Mouse (Mus musculus) forebrain, embryonic 14.5 days (tissue): Measurements from ENCODE around the gene Me3. TPM values are rescaled to one million over a fixed set of nuclear protein-coding genes. Genes with fewer than 3 reads are reported as not detected.

Source experiments
- ATAC-seq: fragments of 200-750 bp; cut with Nextera tagmentation; 2 replicates; pipeline ENCODE4 v1.8.0; 2017; ENCODE audit warnings: mild to moderate bottlenecking, moderate library complexity
- DNase-seq: peaks from one replicate; pipeline ENCODE4 v3.0.0-alpha.2; 2015; ENCODE audit warnings: low spot score
- H3K27ac ChIP-seq: fragments of 300-500 bp; sonication (generic); 2 replicates; pipeline ENCODE4 v1.5.1; 2014; ENCODE audit warnings: low read depth, mild to moderate bottlenecking, control low read depth, low read length, moderate library complexity
- H3K27me3 ChIP-seq: fragments of 300-500 bp; sonication (generic); replicated peaks from 2 replicates; pipeline ENCODE4 v1.6.1; 2014; ENCODE audit warnings: low read length, control low read depth, mixed read lengths; ENCODE audit not compliant: control insufficient read depth, insufficient read depth
- H3K36me3 ChIP-seq: fragments of 300-500 bp; sonication (generic); 2 replicates; pipeline ENCODE4 v1.6.1; 2014; ENCODE audit warnings: low read length, control low read depth; ENCODE audit not compliant: control insufficient read depth, insufficient read depth
- H3K4me1 ChIP-seq: fragments of 300-500 bp; sonication (generic); 2 replicates; pipeline ENCODE4 v1.6.1; 2014; ENCODE audit warnings: antibody characterized with exemption, low read length, control low read depth; ENCODE audit not compliant: control insufficient read depth, insufficient read depth
- H3K4me2 ChIP-seq: fragments of 300-500 bp; sonication (generic); 2 replicates; pipeline ENCODE4 v1.6.1; 2014; ENCODE audit warnings: mild to moderate bottlenecking, control low read depth, low read length
- H3K4me3 ChIP-seq: fragments of 300-500 bp; sonication (generic); 2 replicates; pipeline ENCODE4 v1.5.1; 2014; ENCODE audit warnings: low read depth, low read length, control low read depth
- H3K9ac ChIP-seq: fragments of 300-500 bp; sonication (generic); 2 replicates; pipeline ENCODE4 v1.6.1; 2014; ENCODE audit warnings: mild to moderate bottlenecking, low read length, control low read depth, moderate library complexity
- H3K9me3 ChIP-seq: fragments of 300-500 bp; sonication (generic); replicated peaks from 2 replicates; pipeline ENCODE4 v1.6.1; 2016; ENCODE audit warnings: low read length, control low read depth, mixed read lengths; ENCODE audit not compliant: control insufficient read depth
- WGBS: fragments of 180-500 bp; shearing (Covaris S2); extraction: QIAGEN DNeasy Blood & Tissue Kit; methylation state at CpG from one replicate; pipeline ENCODE4 v1.1.7; 2014; 5-methylcytosine and 5-hydroxymethylcytosine counted together
- polyA plus RNA-seq: library from polyadenylated mRNA; unstranded; fragments of >200 nt; fragmentation: Nextera tagmentation; extraction: Ambion mirVana; gene quantifications from 2 replicates; pipeline ENCODE4 v1.2.1, GENCODE M21; 2014

Me3 gene
- polyA plus RNA-seq, 1 experiment from 2014 or later: 3.2 TPM

DNA sequence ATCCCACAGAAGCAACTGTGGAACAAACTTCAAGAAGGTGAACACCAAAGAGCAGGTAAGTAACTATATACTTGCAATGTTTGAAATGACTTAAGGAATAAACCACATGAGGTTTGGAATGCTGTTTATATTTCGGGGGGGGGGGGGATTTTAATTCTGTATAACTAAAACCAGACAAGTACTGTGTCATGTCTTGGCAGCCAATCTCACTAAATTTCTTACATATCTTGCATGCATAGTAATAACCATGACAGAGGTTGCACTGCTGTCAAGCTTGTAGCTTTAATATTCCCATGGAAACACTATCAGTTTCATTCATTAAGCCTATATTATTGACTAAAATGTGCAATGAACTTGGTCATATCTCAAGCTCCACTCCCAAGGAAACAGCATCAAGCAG lies 223.0 kb downstream of the Me3 start:
- Histone ChIP-seq H3K36me3 (no peaks in the 10 kb centered on the region), H3K27ac (no peak overlapping the region)
- 89% methylated on average over 1 of the region's 1 CpGs for WGBS

DNA sequence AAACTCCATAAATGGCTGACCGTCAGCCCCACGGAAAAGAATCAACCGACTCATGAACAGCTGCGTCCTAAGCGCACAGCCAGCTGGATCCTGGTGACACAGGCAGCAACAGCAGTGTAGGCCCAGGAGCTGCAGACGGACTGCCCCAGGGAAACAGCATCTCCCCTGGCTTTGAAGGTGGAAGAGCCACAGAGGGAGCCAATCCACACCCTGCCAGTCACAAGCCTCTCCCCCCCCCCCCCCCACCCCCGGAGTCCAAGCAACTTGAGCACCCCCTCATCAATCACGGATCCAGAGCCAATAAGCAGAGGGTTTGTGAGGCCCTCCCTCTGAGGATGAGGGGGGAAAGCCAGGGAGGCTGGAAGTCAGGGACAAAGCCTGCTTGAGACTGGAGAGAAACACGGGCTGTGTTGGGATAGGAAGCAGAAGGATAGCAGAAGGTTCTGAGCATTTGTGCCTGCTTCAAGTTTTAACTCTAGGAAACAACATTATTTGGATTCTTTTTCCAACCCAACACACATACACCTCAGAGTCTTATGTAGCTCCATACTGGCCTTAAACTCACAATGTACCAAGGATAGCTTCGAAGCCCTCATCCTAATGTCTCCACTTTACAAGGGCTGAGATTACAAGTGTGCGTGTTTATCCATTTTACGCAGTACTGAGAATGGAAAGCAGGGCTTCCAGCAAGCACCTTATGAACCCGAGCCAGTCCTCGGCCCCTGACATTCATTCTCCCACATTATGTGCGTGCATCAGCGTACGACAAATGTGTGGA lies 224.4 kb downstream of the Me3 start:
- Histone ChIP-seq H3K4me1 (0 out of 2 replicates have a peak, but pooled peaks cover 2% of the 10 kb centered on the region), H3K9ac (no peak overlapping the region), H3K4me3 (no peak overlapping the region), H3K9me3 (no peaks in the 10 kb centered on the region), H3K36me3 (no peaks in the 10 kb centered on the region), H3K27me3 (no peaks in the 10 kb centered on the region), H3K27ac (no peak overlapping the region), H3K4me2 (no peak overlapping the region)
- ATAC-seq: peak; percentile 71; the same call in 1 of the 2 replicates
- 53% methylated on average over 17 of the region's 17 CpGs for WGBS
- DNase-seq: peak; percentile 34

More for the DNA sequence above, 223.0 kb downstream of the Me3 start:
- no peaks in the 10 kb centered on the region for H3K27me3 ChIP-seq
- H3K9ac ChIP-seq: no peak overlapping the region
- H3K4me2 ChIP-seq: no peak overlapping the region
- no peaks in the 10 kb centered on the region for H3K9me3 ChIP-seq
- H3K4me1 ChIP-seq: 0 out of 2 replicates have a peak, but pooled peaks cover 2% of the 10 kb centered on the region
- H3K4me3 ChIP-seq: no peak overlapping the region
- DNase-seq (no peak), ATAC-seq (no peak)

DNA sequence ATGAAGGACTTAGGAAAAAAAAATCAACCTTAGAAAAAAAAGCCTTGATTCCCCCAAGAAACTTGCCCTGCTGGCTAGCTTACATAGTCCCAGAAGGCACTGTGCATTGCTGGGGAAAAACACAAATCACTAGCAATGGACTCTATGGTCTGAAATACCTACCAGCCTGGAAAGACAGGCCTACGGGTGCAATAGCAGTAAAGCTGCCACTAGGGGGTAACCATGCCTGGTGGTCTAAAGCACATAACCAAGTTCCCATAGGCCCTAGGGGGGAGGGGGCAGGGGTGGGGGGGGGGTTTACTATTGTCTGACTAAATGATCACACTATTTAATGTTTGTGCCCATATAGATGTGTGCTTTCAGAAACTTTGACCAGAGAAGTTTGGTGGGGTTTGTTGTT lies 232.6 kb downstream of the Me3 start:
- no peaks in the 10 kb centered on the region for H3K4me1 ChIP-seq
- no peak overlapping the region for H3K4me3 ChIP-seq
- H3K27me3 ChIP-seq: no peaks in the 10 kb centered on the region
- no peaks in the 10 kb centered on the region for H3K9me3 ChIP-seq
- no peak overlapping the region for H3K27ac ChIP-seq
- 80% methylated on average over 1 of the region's 1 CpGs for WGBS
- ATAC-seq: no peak
- H3K9ac ChIP-seq: no peak overlapping the region
- no peak overlapping the region for H3K4me2 ChIP-seq
- H3K36me3 ChIP-seq: no peaks in the 10 kb centered on the region
- DNase-seq: no peak

DNA sequence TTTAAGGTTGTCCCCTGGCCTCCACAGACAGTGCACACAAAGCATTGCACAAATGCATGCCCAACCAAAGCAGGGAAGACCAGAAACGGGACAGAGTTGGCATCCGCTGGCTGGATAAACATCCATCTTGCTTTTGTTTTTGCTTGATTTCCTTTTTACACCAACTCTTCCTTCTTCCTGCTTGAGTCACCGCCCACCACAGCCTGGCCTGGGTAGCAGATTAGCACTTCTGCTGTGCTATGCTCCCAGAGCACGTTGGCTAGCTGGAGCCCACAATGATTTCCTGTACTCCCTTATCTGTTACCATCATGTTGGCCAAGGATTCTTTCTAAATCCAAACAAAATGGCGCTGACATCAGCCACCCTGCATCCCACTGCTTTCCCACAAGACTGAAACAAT lies 235.0 kb downstream of the Me3 start:
- no peak overlapping the region for H3K27ac ChIP-seq

DNA sequence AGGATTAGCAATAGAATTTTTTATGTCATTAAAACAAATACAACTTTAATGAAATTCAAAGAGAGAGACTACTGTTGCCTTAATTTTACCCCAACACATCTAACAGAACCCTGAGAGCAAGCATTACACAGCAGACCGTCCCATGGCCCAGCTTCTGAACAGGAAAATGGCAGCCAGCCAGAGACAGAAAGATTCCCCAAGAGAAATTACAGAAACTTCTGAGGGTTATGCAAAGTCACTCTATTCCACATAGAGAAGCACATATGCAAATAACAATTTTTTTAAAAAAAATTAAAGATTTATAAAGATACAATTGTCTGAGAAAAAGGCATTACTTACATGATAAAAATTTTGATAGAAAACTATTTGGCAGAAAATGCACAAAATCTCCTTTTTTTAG lies 247.5 kb downstream of the Me3 start:
- Histone ChIP-seq H3K9me3 (no peaks in the 10 kb centered on the region), H3K4me3 (no peak overlapping the region), H3K4me1 (no peaks in the 10 kb centered on the region), H3K27ac (no peak overlapping the region), H3K4me2 (no peak overlapping the region), H3K27me3 (no peaks in the 10 kb centered on the region), H3K36me3 (no peaks in the 10 kb centered on the region), H3K9ac (no peak overlapping the region)
- ATAC-seq (no peak), DNase-seq (no peak)
- 66% methylated on average over 1 of the region's 1 CpGs for WGBS

More for the DNA sequence above, 235.0 kb downstream of the Me3 start:
- H3K36me3 ChIP-seq: no peaks in the 10 kb centered on the region
- no peak overlapping the region for H3K9ac ChIP-seq
- H3K4me3 ChIP-seq: no peak overlapping the region
- no peaks in the 10 kb centered on the region for H3K4me1 ChIP-seq
- no peak overlapping the region for H3K4me2 ChIP-seq
- no peaks in the 10 kb centered on the region for H3K27me3 ChIP-seq
- DNase-seq (no peak), ATAC-seq (no peak)
- WGBS: 88% methylated on average over 5 of the region's 5 CpGs
- H3K9me3 ChIP-seq: no peaks in the 10 kb centered on the region

DNA sequence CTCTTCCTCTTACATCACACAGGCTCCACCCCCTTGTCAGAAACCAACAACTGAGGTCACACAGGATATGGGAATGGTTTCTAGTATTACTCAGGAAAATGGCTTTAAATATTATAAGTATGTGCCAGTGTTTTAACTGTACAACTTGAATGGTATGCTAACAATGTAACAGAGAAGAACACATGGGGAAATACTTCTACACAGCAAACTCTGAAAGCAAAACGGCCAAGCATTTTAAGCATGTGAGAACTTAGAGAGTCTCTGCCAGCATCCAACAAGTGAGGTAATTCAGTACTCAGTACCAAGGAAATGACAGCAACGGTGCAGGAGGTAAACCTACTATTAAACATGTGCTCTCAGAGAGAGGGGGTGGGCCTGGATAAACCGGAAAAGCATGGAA lies 252.4 kb downstream of the Me3 start:
- Histone ChIP-seq H3K36me3 (no peaks in the 10 kb centered on the region), H3K9ac (no peak overlapping the region), H3K4me3 (no peak overlapping the region), H3K9me3 (no peaks in the 10 kb centered on the region), H3K4me2 (no peak overlapping the region), H3K27me3 (no peaks in the 10 kb centered on the region), H3K4me1 (no peaks in the 10 kb centered on the region), H3K27ac (no peak overlapping the region)
- ATAC-seq: no peak
- 71% methylated on average over 3 of the region's 3 CpGs for WGBS
- DNase-seq: no peak

DNA sequence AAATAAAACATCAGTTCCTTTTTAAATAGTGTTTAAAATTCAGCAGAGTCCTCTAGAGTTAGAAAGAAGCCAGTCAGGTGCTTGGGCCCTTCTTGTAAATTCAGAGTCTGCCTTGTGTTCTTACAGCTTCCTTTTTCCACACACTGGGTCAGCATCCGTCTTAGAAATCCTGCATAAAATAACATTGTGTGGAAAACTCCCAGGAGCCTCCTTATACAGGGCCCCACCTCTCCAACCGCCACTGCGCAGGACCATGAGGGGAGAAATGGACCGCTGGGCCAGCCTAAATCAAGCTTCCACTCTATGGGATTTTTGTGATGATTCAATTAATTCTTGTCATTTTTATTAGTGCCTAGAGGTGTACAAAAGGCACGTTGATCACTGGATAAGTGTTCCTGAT lies 259.2 kb downstream of the Me3 start:
- Histone ChIP-seq H3K27me3 (no peaks in the 10 kb centered on the region), H3K36me3 (no peaks in the 10 kb centered on the region), H3K9me3 (no peaks in the 10 kb centered on the region), H3K4me1 (no peaks in the 10 kb centered on the region), H3K4me3 (no peak overlapping the region), H3K9ac (no peak overlapping the region), H3K4me2 (no peak overlapping the region), H3K27ac (no peak overlapping the region)
- 88% methylated on average over 5 of the region's 5 CpGs for WGBS
- no peak for DNase-seq
- no peak for ATAC-seq

DNA sequence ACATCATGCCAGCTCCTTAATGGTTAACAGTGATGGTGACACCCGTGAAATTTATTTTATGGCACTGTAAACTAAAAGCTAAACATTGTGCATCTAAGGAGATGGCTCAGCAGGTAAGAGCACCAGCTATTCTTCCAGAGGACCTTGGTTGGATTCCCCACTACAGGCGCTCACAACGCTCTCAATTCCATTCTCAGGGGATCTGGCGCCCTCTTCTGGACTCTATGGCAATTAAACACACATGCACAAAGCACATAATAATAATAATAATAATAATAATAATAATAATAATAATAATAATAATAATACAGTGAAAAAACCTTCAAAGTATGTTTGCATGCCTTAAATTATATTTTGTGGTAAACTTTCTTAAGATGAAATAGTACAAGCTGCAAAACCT lies 259.7 kb downstream of the Me3 start:
- no peak overlapping the region for H3K27ac ChIP-seq
- no peaks in the 10 kb centered on the region for H3K36me3 ChIP-seq
- no peaks in the 10 kb centered on the region for H3K9me3 ChIP-seq
- DNase-seq (peak; percentile 13), ATAC-seq (no peak)
- 33% methylated on average over 4 of the region's 4 CpGs for WGBS
- H3K4me1 ChIP-seq: no peaks in the 10 kb centered on the region
- H3K27me3 ChIP-seq: no peaks in the 10 kb centered on the region
- no peak overlapping the region for H3K4me3 ChIP-seq
- H3K4me2 ChIP-seq: no peak overlapping the region
- H3K9ac ChIP-seq: no peak overlapping the region

DNA sequence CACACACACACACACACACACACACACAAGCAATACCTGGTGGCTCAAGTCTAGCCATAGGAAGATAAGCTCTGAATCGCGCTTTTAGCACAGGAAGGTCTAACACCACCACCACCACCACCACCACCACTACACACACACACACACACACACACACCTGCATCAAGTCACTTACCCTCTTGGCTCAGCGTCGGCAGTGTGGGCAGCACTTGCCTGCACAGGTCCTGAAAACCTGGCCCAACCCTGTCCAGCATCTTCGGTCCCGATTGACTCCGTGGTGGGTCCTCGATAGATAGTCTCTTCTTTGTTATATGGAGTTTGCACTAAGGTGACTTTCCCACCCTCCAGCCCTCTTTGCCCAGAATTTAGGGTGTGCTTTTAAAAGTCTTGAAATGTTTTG lies 270.8 kb downstream of the Me3 start:
- peak overlapping the region; percentile 16; the same call in 1 of the 2 replicates for H3K4me2 ChIP-seq
- no peaks in the 10 kb centered on the region for H3K36me3 ChIP-seq
- H3K9ac ChIP-seq: no peak overlapping the region
- DNase-seq (no peak), ATAC-seq (no peak)
- WGBS: 76% methylated on average over 8 of the region's 8 CpGs
- H3K9me3 ChIP-seq: no peaks in the 10 kb centered on the region
- no peaks in the 10 kb centered on the region for H3K4me1 ChIP-seq
- H3K27me3 ChIP-seq: no peaks in the 10 kb centered on the region
- no peak overlapping the region for H3K27ac ChIP-seq
- H3K4me3 ChIP-seq: no peak overlapping the region
